Mouse (Mus musculus) v-Abl transformed pro-B cells (cell line): ENCODE measurements around the gene Spint3.
"Not testable (repeated sequence)": the region's sequence is repeated elsewhere in the genome, so short reads cannot be mapped to it uniquely, and the experiment has no call there.

Experiments used
- in situ Hi-C, 2 experiments: fragments of 400-800 bp; cut with MboI; formaldehyde crosslinking; loops; one replicate each; pipeline ENCODE4 v1.15.1; 2025; ENCODE audit not compliant: unreplicated experiment in 2 of 2

Gene Spint3

DNA sequence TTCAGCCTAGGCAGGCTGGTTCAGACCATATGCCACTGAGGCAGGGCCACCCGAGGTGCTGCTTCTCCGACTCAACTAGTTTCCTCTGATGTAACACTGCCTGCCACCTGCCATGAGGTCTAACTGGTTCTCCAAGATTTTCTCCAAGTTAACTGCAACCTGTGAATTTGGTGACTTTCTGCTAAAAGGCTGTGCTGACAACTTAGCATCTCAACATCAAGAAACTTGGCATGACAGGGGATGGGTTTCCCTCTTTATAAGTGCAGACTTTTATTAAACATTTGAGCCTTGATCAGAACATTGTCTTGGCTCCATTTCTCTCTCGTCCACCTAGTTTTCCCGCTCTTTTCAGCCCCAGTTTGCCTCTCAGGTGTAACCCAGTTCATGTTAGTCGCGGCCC lies at the start of gene Spint3:
TSS of gene Spint3 (minus strand) at position 101 of the 400 bp plus-strand sequence.
- in situ Hi-C loops = not testable (repeated sequence)

DNA sequence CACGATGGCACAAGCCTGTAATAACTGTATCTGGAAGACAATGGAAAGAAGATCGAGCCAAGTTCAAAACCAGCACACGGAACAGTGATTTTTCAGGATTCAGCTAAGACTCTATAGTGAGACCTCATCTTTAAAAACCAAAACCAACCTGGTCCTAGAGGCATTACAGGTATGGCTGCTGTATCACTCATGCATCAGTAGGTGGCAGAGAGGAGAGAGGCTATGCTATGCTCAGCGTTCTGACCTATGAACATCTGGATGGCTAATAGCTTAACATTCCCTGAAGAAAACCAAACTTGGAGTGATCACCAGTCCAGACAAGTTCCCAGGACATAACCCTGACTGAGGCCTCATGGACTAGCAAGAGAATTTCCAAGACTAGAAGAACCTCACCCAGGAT lies 48.5 kb upstream of the Spint3 start:
- in situ Hi-C loops = no loop called here

DNA sequence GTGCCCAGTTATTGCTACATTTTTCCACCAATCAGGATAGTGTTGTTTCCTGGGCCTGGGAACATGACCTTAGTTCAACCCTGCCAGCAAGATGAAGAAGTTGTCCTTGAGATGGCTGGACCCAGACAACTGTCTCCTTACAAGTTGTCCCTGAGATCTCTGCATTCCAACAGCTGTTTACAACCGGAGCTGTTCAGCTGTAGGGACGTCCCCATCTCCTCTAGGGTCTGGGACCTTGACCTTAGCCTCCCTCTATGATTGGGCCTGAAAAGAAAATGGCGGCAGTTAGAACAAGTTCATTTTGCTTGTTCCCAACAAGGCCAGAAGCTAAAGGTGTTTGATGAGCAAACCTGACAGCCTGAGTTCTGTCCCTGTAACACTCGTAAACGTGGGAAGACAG lies 45.8 kb upstream of the Spint3 start:
- in situ Hi-C loops = no loop called here

DNA sequence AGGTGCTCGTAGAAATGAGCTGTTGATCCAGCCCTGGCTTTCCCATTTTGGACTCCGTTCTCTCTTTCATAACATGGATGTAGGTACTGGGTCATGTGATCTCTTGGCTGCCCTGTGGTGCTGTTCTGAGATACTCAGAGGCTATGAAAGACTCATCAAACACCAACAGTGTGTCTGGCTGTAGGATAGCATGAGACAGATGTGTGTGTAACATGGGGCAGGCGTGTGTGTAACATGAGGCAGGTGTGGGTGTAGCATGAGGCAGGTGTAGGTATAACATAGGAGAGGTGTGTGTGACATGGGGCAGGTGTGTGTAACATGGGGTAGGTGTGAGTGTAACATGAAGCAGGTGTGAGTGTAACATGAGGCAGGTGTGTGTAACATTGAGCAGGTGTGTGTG lies 42.1 kb upstream of the Spint3 start:
- in situ Hi-C loops = no loop called here

DNA sequence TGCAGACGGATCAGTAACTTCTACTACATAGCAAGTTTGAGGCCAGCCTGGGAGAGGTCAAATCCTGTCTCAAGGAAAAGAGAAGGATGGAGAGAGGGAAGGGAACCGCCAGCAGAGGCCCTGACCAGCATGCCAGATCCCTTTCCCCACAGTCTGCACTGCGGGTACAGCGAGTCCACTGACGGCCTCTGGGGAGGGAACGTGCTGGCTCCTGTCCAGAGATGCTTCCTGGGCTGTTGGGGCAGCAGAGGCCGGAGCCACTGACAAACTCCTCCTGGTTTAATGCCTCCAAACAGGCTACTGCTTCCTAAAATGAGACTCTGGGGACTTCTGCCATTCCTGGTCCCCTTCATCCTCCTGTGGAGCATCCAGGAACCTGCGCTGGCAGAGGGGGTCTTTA lies 40.2 kb upstream of the Spint3 start, which contains the start of the genes Wfdc6b and Wfdc8:
TSS of gene Wfdc6b (plus strand) at position 52 of the 400 bp plus-strand sequence.
TSS of gene Wfdc8 (minus strand) at position 156 of the 400 bp plus-strand sequence.
- in situ Hi-C loops = not testable (repeated sequence)

DNA sequence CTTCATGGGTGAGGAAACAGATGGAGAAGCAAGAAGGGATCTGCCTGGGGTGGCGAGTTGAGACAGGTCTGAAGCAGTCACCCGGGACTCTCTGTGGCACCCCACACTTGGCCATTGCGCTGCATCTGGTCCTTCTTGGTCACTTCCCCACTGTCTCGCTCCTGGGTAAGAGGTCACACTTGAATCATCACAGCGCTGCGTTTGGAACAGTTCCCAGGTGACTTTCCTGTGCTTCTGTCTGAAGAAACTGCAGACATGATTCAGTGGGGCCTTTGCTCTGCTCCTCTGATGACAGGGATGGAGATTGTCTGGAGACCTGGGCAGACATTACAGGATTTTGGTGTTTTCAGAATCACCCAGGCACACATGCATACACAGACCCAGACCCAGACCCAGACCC lies 35.5 kb upstream of the Spint3 start:
- in situ Hi-C loops = no loop called here

DNA sequence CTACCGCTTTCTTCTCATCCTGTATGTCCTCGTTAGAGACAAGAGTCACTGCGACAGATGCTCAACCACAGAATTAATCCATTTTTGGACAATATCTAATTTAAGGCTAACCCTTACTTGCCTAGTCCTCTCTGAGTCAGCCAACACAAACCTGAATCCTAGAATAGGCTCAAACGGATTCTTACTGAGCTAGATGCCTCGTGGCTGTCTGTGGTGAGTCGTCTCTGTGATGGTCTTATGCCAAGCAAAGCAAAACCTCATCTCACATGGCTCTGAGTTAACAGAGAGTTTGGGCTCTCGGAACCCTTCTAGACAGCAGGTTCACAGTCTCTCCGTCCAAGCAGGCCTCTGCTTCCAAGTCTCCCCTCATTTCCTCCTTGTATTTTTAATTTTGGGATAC lies 31.2 kb upstream of the Spint3 start:
- in situ Hi-C loops = no loop called here

DNA sequence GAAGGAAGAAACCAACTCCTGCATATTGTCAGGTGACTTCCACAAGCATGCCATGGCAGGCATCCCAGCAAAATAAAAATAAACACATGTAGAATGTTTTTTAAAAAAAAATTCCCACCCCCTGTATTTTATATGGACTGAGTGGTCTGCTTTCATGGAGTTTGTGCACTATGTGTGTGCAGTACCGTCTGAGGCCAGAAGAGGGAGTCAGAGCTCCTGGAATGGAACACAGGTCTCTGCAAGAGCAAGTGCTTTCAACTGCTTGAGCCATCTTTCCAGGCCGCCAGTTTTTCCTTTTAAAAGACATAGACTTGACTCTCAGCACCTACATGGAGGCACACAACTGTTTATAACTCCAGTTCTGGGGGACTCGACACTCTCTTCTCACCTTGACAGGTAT lies 30.2 kb upstream of the Spint3 start:
- in situ Hi-C loops = no loop called here

DNA sequence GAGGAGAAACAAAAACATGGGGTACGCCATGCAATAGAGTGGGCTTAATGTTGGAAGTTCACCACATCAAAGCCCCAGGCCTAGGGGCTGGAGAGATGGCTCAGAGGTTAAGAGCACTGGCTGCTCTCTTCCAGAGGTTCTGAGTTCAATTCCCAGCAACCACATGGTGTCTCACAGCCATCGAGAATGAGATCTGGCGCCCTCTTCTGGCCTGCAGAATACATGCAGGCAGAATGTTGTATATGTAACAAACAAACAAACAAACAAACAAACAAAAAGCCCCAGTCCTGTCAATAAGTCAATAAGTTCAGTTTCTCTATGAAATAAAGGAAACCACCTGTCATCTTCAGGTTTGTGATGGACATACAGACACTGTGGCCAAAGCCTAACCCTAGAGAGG lies 26.9 kb upstream of the Spint3 start:
- in situ Hi-C loops = no loop called here

DNA sequence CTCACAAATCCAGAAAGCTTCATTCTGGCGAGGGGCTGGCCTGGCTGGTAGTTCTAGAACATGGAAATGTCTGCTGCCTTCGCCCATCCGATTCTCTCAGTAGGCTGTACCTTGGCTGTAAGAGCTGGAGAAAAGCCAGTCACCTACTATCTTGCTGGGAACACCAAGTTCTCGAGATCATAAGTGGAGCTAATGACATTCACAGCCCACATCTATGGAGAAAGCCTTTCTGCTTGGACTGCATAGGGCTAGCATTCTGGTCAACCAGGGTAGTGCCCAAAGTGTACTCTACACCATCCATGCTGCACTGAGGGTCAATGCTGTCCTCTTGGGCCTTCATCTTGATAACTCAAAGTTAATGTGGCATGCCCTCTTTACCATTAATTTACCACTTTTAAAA lies 20.2 kb upstream of the Spint3 start, which contains the start of gene Eppin:
TSS of gene Eppin (minus strand) at position 101 of the 400 bp plus-strand sequence.
- in situ Hi-C loops = loop anchor here (5.0 to 10.0 kb wide), 3 partner anchors 129 to 199 kb away; no protein-coding TSS in a partner anchor

DNA sequence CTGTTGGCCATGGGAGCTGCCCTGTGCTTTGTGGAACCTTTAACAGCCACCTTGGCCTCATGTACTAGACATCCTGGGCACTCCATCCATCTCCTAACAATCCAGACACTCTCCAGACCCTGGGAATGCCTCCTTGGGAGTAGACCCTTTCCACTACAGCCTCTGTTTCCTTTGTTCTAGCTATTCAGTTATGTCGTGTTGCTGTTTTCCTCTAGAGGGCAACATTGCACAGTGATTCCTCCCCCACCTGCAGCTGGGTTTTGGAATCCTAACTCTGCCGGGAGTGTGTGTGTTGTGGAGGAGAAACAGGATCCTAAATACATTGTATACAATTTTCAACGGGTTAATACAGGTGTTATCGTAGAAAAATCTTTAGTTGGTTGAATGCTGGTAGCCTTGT lies 18.8 kb upstream of the Spint3 start:
- in situ Hi-C loops = loop anchor here (5.0 to 10.0 kb wide), 3 partner anchors 130 to 200 kb away; no protein-coding TSS in a partner anchor

DNA sequence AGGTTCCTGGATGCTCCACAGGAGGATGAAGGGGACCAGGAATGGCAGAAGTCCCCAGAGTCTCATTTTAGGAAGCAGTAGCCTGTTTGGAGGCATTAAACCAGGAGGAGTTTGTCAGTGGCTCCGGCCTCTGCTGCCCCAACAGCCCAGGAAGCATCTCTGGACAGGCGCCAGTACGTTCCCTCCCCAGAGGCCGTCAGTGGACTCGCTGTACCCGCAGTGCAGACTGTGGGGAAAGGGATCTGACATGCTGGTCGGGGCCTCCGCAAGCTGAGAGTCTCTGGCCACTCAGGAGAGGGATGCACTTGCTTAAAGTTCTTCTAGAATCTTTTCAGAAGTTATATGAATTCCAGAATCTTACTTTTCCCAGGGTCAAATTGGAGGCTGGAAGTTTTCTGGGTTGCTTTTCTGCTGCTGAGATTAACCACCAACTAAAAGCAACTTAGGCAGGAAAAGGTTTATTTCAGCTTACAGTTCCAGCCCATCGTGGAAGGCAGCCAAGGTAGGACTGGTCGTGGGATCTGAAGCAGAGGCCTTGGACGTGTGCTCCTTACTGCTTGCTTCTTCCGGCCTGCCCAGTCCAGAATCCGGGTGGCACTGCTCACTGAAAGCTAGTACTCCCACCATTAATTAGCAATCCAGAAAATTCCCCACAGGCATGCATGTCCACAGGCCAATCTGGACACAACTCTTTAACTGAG lies 11.9 kb upstream of the Spint3 start, which contains the start of gene Wfdc6a:
TSS of gene Wfdc6a (minus strand) at position 423 of the 701 bp plus-strand sequence.
- in situ Hi-C loops = not testable (repeated sequence)

DNA sequence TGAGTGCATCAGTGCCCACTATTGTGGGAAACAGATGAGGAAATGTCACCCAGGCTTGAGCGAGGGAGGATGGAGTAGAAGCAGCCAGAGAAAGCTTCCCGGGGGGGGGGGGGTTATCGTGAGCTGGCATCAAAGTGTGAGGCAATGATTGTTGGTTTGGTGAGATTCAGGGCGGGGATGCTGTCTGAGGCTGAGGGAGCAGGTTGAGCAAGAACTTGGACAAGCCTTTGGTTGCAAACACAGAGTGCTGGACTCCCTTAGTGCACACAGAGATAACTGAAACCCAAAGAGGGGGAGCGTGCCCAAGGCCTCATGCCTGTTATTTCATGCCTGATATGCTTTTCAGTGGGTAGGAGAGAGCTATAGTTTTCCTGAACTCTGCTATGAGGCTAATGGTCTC lies 5.8 kb downstream of the Spint3 start:
- in situ Hi-C loops = no loop called here

DNA sequence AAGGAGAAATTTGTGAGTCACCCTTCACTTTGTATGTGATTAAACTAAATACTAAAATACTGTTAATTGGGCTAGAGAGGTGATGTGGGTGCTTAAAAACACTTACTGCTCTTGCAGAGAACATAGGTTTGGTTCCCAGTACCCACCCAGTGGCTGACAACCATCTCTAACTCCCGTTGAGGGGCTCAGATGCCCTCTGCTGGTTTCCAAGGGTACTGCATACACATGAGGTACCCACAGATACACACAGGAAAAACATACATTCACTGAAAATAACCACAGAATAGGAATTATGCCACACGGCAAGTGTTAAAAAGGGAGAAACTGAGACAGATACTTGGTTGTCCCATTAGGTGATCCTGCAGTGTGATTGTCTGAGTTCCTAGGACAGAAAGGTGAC lies 6.3 kb downstream of the Spint3 start:
- in situ Hi-C loops = no loop called here

DNA sequence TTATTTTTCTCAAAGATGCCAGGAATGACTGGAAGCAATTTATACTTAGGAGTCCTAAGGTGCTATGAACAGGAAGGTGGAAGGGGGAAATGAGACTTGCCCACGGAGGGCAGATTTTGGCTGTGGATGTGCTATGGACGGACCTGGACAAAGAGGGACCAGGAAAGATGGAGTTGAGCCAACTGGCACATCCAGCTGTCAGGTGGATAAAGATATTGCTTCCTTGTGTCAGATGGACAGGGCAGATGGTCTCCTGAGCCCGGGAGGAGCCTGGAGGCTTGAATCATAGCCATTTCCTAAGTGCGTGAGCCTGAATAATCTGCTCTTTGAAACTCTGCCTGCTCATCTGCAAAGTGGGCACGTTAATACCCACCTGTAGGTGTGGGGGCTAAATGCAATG lies 8.9 kb downstream of the Spint3 start:
- in situ Hi-C loops = no loop called here

DNA sequence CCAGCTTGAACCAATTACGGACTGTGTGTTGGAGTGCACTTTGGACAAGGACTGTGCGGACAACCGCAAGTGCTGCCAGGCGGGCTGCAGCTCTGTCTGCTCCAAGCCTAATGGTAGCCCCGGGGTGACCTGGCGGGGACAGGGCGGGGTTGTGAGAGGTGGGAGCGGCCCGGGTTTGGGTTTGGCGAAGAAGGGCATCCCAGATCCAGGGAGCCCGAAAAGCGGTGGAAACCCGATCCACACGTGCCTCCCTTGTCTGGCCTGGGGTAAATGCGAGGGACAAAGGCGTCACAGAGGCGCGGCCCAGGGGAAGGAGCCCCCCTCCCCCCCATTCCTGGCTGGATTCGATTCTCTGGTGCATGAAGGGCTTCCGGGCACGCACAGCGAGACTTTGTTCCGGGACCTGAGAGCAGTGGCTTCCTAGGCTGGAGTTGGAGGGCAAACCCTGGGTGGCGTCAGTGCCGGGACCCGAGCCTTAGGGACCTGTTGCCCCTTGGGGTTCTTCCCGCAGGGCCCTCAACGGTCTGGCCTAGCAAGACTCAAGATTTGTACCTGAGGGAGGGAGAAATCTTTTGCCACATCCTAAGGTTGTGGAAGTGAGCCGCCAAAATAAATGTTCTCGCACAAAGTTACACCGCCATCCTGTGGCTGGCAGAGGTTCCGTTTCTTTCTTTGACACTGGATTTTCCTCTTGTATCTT lies 9.8 kb downstream of the Spint3 start:
- in situ Hi-C loops = no loop called here

DNA sequence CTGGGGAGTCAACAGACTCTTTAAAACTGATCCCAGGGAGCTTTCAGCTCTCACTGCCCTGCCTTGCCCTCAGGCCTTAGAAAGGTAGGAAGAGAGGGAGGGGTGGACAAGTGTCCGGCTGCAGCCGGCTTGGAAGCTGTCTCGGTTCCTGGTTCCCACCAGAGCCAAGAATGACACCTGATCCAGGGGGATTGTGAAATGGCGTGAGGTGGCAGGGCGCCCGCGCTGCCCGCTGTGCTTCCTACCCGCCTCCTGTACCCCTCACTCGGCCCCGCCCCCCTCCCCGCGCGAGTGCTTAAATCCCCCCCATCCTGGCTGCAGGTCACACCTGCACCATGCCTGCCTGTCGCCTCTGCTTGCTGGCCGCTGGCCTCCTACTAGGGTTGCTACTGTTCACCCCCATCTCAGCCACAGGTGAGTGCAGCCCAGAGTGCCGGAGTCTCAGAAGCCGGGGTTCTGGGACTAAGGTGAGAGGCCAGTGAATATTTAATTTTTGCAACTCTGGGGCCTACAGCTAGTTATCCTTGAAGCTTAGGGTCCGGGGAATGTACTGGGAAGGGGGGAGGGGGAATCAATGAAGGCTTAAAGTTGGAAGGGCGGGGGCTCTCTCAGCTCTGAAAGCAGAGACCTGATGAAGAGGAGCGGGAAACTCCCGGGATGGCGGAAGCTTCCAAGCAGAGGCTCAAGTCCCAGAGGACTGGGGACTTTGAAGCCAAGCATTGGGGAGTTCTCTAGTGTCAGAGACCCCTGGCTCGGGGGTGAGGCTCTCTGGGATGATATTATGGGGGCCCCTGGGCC lies 10.7 kb downstream of the Spint3 start, which contains the start of gene Wfdc2:
TSS of gene Wfdc2 (plus strand) at position 23 of the 798 bp plus-strand sequence.
- in situ Hi-C loops = no loop called here

DNA sequence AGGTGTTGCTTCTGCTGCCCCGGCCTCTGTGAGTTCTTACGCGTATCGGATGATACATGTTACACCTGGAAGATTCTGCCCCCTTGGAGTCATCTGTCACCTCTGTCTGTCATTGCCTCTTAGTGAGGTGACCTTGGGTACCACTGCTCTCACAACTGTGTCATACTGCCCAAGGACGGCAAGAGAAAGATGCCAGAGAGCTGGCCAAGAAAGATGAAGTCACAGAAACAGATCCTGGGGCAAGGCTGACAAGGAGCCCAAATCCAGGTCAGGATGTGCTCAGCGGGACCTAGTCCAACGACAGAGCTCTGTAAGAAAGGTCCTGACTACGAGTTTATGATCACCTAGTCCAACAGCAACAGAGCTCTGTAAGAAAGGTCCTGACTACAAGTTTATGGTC lies 13.2 kb downstream of the Spint3 start:
- in situ Hi-C loops = no loop called here

DNA sequence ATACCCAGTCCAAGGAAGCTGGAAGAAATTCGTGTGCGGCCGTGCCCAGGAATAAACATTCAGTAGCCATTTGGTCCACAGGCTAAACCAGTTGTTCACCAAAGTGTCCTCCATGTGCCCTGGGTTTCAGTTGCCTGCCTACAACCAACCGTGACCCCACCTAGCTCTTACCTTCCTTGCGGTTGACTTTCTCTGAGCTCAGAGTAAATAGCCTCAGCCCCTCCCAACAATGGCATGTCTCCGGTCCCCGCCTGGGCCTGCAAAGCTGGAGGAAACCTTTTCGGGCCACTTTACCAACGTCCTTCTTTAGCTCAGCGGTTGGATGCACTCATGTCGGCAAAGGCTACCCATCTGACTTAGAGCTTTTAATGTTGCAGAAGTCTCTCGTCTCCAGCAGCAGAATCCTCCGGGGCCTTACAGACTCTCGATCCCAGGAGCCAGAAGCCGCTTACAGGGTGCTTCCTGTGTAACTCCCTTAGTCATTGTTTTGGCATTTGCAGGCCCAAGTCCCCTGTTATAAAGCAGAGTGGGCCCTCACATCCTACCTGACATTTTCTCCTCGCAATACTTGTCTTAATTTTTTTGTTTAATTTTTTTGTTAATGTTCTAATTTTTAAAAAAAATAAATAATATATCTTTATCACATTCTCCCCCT lies 14.1 kb downstream of the Spint3 start:
- in situ Hi-C loops = no loop called here

DNA sequence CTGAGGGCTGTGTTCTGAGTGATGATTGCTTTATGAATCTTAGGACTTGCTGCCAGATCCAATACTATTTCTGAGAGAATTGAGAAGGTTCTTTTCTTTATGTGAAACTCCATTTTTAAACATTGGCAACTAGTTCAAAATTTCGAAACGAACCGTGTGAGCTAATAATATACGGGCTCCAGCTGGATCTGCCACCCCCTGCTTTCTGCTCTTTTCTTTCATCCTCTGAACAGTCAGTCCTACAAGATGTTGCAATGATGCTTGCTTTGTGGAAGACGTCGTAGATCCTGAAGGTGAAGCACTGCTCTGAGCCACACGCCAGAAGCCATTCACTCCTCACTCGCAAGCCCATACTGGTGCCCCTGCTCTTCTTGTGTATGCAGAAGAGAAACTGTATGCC lies 14.8 kb downstream of the Spint3 start:
- in situ Hi-C loops = no loop called here
